ENCODE assay signal across 31 mouse cellular contexts in the genomic region with DNA sequence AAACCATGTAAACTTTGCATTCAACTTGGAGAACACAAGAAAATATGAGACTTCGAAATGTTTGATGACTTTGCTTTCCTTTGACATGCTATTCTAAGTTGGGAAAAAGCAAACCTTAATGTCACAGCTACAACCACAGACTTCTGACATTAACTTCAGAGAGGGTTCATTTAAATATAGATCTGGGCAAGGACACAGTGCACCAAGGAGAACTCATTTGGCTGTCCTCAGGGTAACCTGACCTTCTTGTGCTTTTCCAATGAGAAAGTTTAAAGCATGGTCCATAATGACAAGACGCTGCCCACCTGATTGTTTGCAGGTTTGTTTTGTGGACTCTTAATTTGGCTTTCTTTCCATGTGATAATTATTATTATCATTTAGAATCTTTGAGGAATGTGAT.
"Had no signal": no experiment of that assay in that cellular context is flagged by ENCODE, and none has a peak within 500 bp of the region (broad histone marks: within the 10 kb centered on the region; RNA-seq: fewer than 3 reads in every experiment).

No protein-coding gene starts in this region.

- H3K4me3 ChIP-seq: limb, embryonic 10.5 days; limb, embryonic 12.5 days; limb, embryonic 13.5 days; limb, embryonic 15.5 days; liver, embryonic 12.5 days; liver, embryonic 13.5 days; liver, embryonic 15.5 days; lung, embryonic 15.5 days; megakaryocyte, embryonic 14.5 days; midbrain, embryonic 10.5 days; midbrain, embryonic 12.5 days; midbrain, embryonic 13.5 days; midbrain, embryonic 15.5 days; myocyte had no signal

- H3K9me3 ChIP-seq: limb, embryonic 10.5 days; limb, embryonic 13.5 days; limb, embryonic 15.5 days; liver, embryonic 12.5 days; liver, embryonic 13.5 days; liver, embryonic 15.5 days; lung, embryonic 15.5 days; megakaryocyte, embryonic 14.5 days; midbrain, embryonic 10.5 days; midbrain, embryonic 12.5 days; midbrain, embryonic 13.5 days; midbrain, embryonic 15.5 days had no signal

- H3K27me3 ChIP-seq: limb, embryonic 12.5 days; limb, embryonic 13.5 days; limb, embryonic 15.5 days; liver, embryonic 12.5 days; liver, embryonic 13.5 days; liver, embryonic 15.5 days; lung, embryonic 15.5 days; megakaryocyte, embryonic 14.5 days; midbrain, embryonic 12.5 days; midbrain, embryonic 13.5 days; midbrain, embryonic 15.5 days had no signal

- H3K36me3 ChIP-seq: limb, embryonic 10.5 days; limb, embryonic 12.5 days; limb, embryonic 13.5 days; limb, embryonic 15.5 days; liver, embryonic 12.5 days; liver, embryonic 13.5 days; liver, embryonic 15.5 days; lung, embryonic 15.5 days; midbrain, embryonic 10.5 days; midbrain, embryonic 12.5 days; midbrain, embryonic 13.5 days; midbrain, embryonic 15.5 days had no signal

- H3K9ac ChIP-seq: limb, embryonic 12.5 days; limb, embryonic 13.5 days; limb, embryonic 15.5 days; liver, embryonic 12.5 days; liver, embryonic 13.5 days; liver, embryonic 14.5 days; liver, embryonic 15.5 days; liver, postnatal 0 days; lung, embryonic 14.5 days; lung, embryonic 15.5 days; midbrain, embryonic 12.5 days; midbrain, embryonic 13.5 days; midbrain, embryonic 15.5 days had no signal

- H3K4me1 ChIP-seq: limb, embryonic 10.5 days; limb, embryonic 12.5 days; limb, embryonic 13.5 days; limb, embryonic 15.5 days; liver, embryonic 12.5 days; liver, embryonic 13.5 days; liver, embryonic 15.5 days; lung, embryonic 15.5 days; megakaryocyte, embryonic 14.5 days; midbrain, embryonic 10.5 days; midbrain, embryonic 12.5 days; midbrain, embryonic 13.5 days; midbrain, embryonic 15.5 days had no signal

- H3K27ac ChIP-seq: limb, embryonic 10.5 days; limb, embryonic 12.5 days; limb, embryonic 13.5 days; limb, embryonic 15.5 days; liver, embryonic 12.5 days; liver, embryonic 13.5 days; liver, embryonic 14.5 days; liver, embryonic 15.5 days; lung, embryonic 15.5 days; macrophage; midbrain, embryonic 10.5 days; midbrain, embryonic 12.5 days; midbrain, embryonic 13.5 days; midbrain, embryonic 15.5 days had no signal

- H3K4me2 ChIP-seq: limb, embryonic 12.5 days; limb, embryonic 13.5 days; limb, embryonic 15.5 days; liver, embryonic 11.5 days; liver, embryonic 12.5 days; liver, embryonic 13.5 days; liver, embryonic 15.5 days; lung, embryonic 14.5 days; lung, embryonic 15.5 days; midbrain, embryonic 11.5 days; midbrain, embryonic 12.5 days; midbrain, embryonic 13.5 days; midbrain, embryonic 15.5 days had no signal

- ATAC-seq: liver, embryonic 12.5 days; liver, postnatal 0 days; lung, postnatal 0 days; midbrain, embryonic 13.5 days; midbrain, embryonic 15.5 days; midbrain, embryonic 16.5 days had no signal

- DNase-seq: left cerebral cortex, postnatal 4 days; liver; liver, embryonic 13.5 days; liver, postnatal 0 days; lung, adult 18-20 months; lung, adult 2 months; lung, embryonic 14.5 days; lung, postnatal 10 days; lung, postnatal 14 days; lung, postnatal 36 days; lung, postnatal 4 days; midbrain, embryonic 14.5 days had no signal
